In genomic region chr2:78965396-78965795, GRCm38 (mm10) we compare ENCODE assay signal across 20 mouse cellular contexts.
A peak's percentile ranks its signal among the peaks of the same experiment; 100 is the strongest.
DNase-seq lines count a peak whose midpoint lies in the region; ATAC-seq and TF ChIP-seq lines count a peak whose summit lies in the region.
"Had no signal": no experiment of that assay in that cellular context is flagged by ENCODE, and none has a peak within 500 bp of the region (broad histone marks: within the 10 kb centered on the region; RNA-seq: fewer than 3 reads in every experiment).

No protein-coding gene starts in this region.

- no peak overlapping the region for H3K9ac ChIP-seq in hindbrain, embryonic 11.5 days (ENCODE audit: low read depth, low read length)
- no peak overlapping the region for H3K9ac ChIP-seq in midbrain, postnatal 0 days (replicated peaks; ENCODE audit: low read length, poor library complexity, severe bottlenecking)
- no peak overlapping the region for H3K9ac ChIP-seq in midbrain, embryonic 14.5 days (replicated peaks; ENCODE audit: low read length)
- H3K9ac ChIP-seq: forebrain, embryonic 13.5 days; forebrain, postnatal 0 days; heart, embryonic 15.5 days had no signal

- ATAC-seq in hindbrain, embryonic 11.5 days (ENCODE audit: low FRiP score) = no peak
- no peak for ATAC-seq in midbrain, postnatal 0 days (ENCODE audit: low FRiP score)
- ATAC-seq in midbrain, embryonic 14.5 days (ENCODE audit: low FRiP score, low TSS enrichment) = no peak
- ATAC-seq: forebrain, embryonic 13.5 days; forebrain, postnatal 0 days; hindbrain, embryonic 16.5 days had no signal

- H3K36me3 ChIP-seq in hindbrain, embryonic 10.5 days = no peaks in the 10 kb centered on the region
- no peaks in the 10 kb centered on the region for H3K36me3 ChIP-seq in hindbrain, embryonic 11.5 days (ENCODE audit: control insufficient read depth, insufficient read depth, low read length)
- H3K36me3 ChIP-seq in midbrain, postnatal 0 days (ENCODE audit: insufficient read depth, low read length) = no peaks in the 10 kb centered on the region
- no peaks in the 10 kb centered on the region for H3K36me3 ChIP-seq in midbrain, embryonic 14.5 days (ENCODE audit: control insufficient read depth, insufficient read depth, low read length)
- H3K36me3 ChIP-seq: embryonic facial prominence, embryonic 10.5 days; G1E; heart, embryonic 15.5 days had no signal

- no peak overlapping the region for H3K4me3 ChIP-seq in hindbrain, embryonic 10.5 days
- no peak overlapping the region for H3K4me3 ChIP-seq in hindbrain, embryonic 11.5 days (ENCODE audit: low read depth, low read length)
- no peak overlapping the region for H3K4me3 ChIP-seq in midbrain, postnatal 0 days (ENCODE audit: low read depth, low read length)
- H3K4me3 ChIP-seq in midbrain, embryonic 14.5 days (replicated peaks; ENCODE audit: low read depth, low read length) = no peak overlapping the region
- H3K4me3 ChIP-seq: embryonic facial prominence, embryonic 10.5 days; forebrain, embryonic 13.5 days; heart, adult 2 months; heart, embryonic 15.5 days had no signal

- peaks cover 21% of the 10 kb centered on the region for H3K4me1 ChIP-seq in hindbrain, embryonic 10.5 days (replicated peaks)
- no peaks in the 10 kb centered on the region for H3K4me1 ChIP-seq in hindbrain, embryonic 11.5 days (replicated peaks; ENCODE audit: control insufficient read depth, insufficient read depth, low read length)
- H3K4me1 ChIP-seq in midbrain, postnatal 0 days (ENCODE audit: insufficient read depth, low read length) = no peaks in the 10 kb centered on the region
- H3K4me1 ChIP-seq in midbrain, embryonic 14.5 days (ENCODE audit: control insufficient read depth, insufficient read depth, low read length) = peaks cover 10% of the 10 kb centered on the region

- WGBS in hindbrain, embryonic 10.5 days = 76% methylated on average over 6 of the region's 6 CpGs
- 65% methylated on average over 6 of the region's 6 CpGs for WGBS in hindbrain, embryonic 11.5 days
- WGBS in midbrain, postnatal 0 days = 60% methylated on average over 6 of the region's 6 CpGs
- WGBS in midbrain, embryonic 14.5 days = 74% methylated on average over 6 of the region's 6 CpGs

- peak; percentile 11 for DNase-seq in hindbrain, embryonic 10.5 days (ENCODE audit: low spot score)
- no peak for DNase-seq in hindbrain, embryonic 11.5 days (ENCODE audit: low spot score)
- DNase-seq in midbrain, postnatal 0 days (ENCODE audit: low spot score) = peak; percentile 32
- no peak for DNase-seq in midbrain, embryonic 14.5 days
- DNase-seq in mesoderm, embryonic 11.5 days (ENCODE audit: low read depth, low spot score) = peak; percentile 46
- no peak for DNase-seq in T-cell, adult 2 months (ENCODE audit: low spot score)
- no peak for DNase-seq in urinary bladder, postnatal 25 days (ENCODE audit: low spot score)
- DNase-seq: adrenal gland, postnatal 10 days; cerebellum, adult 11-12 months; cerebellum, adult 9-11 months; forebrain, postnatal 0 days; heart, adult 2 months; heart, postnatal 14 days; kidney, adult 11 months had no signal

- H3K27ac ChIP-seq in hindbrain, embryonic 10.5 days = no peak overlapping the region
- H3K27ac ChIP-seq in hindbrain, embryonic 11.5 days (ENCODE audit: low read depth, low read length) = no peak overlapping the region
- no peak overlapping the region for H3K27ac ChIP-seq in midbrain, postnatal 0 days (ENCODE audit: low read depth, low read length)
- no peak overlapping the region for H3K27ac ChIP-seq in midbrain, embryonic 14.5 days (replicated peaks; ENCODE audit: low read depth, low read length)
- H3K27ac ChIP-seq: embryonic facial prominence, embryonic 10.5 days; forebrain, embryonic 13.5 days; heart, adult 2 months; heart, embryonic 15.5 days had no signal

- no peak overlapping the region for H3K4me2 ChIP-seq in hindbrain, embryonic 11.5 days (replicated peaks; ENCODE audit: low read depth, low read length)
- H3K4me2 ChIP-seq in midbrain, postnatal 0 days (ENCODE audit: low read depth, low read length, poor library complexity, severe bottlenecking) = no peak overlapping the region
- H3K4me2 ChIP-seq in midbrain, embryonic 14.5 days (ENCODE audit: low read length) = no peak overlapping the region
- H3K4me2 ChIP-seq: forebrain, embryonic 13.5 days; heart, embryonic 11.5 days; heart, embryonic 15.5 days had no signal

- no peaks in the 10 kb centered on the region for H3K9me3 ChIP-seq in hindbrain, embryonic 10.5 days
- no peaks in the 10 kb centered on the region for H3K9me3 ChIP-seq in hindbrain, embryonic 11.5 days (ENCODE audit: control insufficient read depth, low read length)
- H3K9me3 ChIP-seq in midbrain, postnatal 0 days (ENCODE audit: low read length) = no peaks in the 10 kb centered on the region
- H3K9me3 ChIP-seq in midbrain, embryonic 14.5 days (ENCODE audit: control insufficient read depth, low read length) = no peaks in the 10 kb centered on the region
- H3K9me3 ChIP-seq: embryonic facial prominence, embryonic 10.5 days; forebrain, embryonic 13.5 days; G1E; heart, embryonic 15.5 days had no signal

- no peaks in the 10 kb centered on the region for H3K27me3 ChIP-seq in hindbrain, embryonic 10.5 days (ENCODE audit: insufficient read depth, poor library complexity, severe bottlenecking)
- no peaks in the 10 kb centered on the region for H3K27me3 ChIP-seq in hindbrain, embryonic 11.5 days (ENCODE audit: control insufficient read depth, insufficient read depth, low read length)
- H3K27me3 ChIP-seq in midbrain, postnatal 0 days (ENCODE audit: insufficient read depth, low read length) = no peaks in the 10 kb centered on the region
- H3K27me3 ChIP-seq in midbrain, embryonic 14.5 days (ENCODE audit: control insufficient read depth, insufficient read depth, low read length) = no peaks in the 10 kb centered on the region
- H3K27me3 ChIP-seq: forebrain, embryonic 13.5 days; heart, embryonic 15.5 days had no signal

- no peak for TF ChIP-seq CTCF in midbrain, postnatal 0 days (IDR thresholded peaks at IDR 0.05)

Comparison
In these comparisons a context has a peak if more than half of its experiments do, and no peak if none do; other contexts are left out.
1. DNase-seq: peak in hindbrain, embryonic 10.5 days (single experiment), midbrain, postnatal 0 days (single experiment) and mesoderm, embryonic 11.5 days (single experiment); none in hindbrain, embryonic 11.5 days (single experiment), midbrain, embryonic 14.5 days (single experiment), T-cell, adult 2 months (single experiment) and urinary bladder, postnatal 25 days (single experiment).